Mouse (Mus musculus): ENCODE measurements around the gene Pecam1. TPM values are rescaled to one million over a fixed set of nuclear protein-coding genes. Genes with fewer than 3 reads are reported as not detected.

Pecam1 gene
- polyA plus RNA-seq, 1 experiment from 2014 or later: 9.5 TPM

- H3K4me1 ChIP-seq (ENCODE audit: control insufficient read depth, low read depth, low read length): peaks cover 7% of the 10 kb centered on the region
- no peak overlapping the region for H3K27ac ChIP-seq (ENCODE audit: low read length)
- 74% methylated on average over 10 of the region's 10 CpGs for WGBS (ENCODE audit: insufficient replicate concordance)
- H3K4me2 ChIP-seq (ENCODE audit: low read depth, low read length): no peak overlapping the region
- no peaks in the 10 kb centered on the region for H3K27me3 ChIP-seq (ENCODE audit: control insufficient read depth, insufficient read depth, low read depth, low read length)
- no peak overlapping the region for H3K4me3 ChIP-seq (ENCODE audit: low read depth, low read length)
- H3K9me3 ChIP-seq (replicated peaks; ENCODE audit: control insufficient read depth, low read length): no peaks in the 10 kb centered on the region
- no peak overlapping the region for H3K9ac ChIP-seq (ENCODE audit: low read depth, low read length)
- ATAC-seq (ENCODE audit: low read depth): no peak
- no peaks in the 10 kb centered on the region for H3K36me3 ChIP-seq (ENCODE audit: control insufficient read depth, insufficient read depth)
These were observed 72.4 kb downstream of the Pecam1 start for GRCm38 (mm10) chr11:106677910-106678591.

GRCm38 (mm10) chr11:106677331-106677730 is 73.1 kb downstream of the Pecam1 start:
- ATAC-seq (ENCODE audit: low read depth): no peak
- Histone ChIP-seq H3K4me3 (ENCODE audit: low read depth, low read length) (no peak overlapping the region), H3K9ac (ENCODE audit: low read depth, low read length) (no peak overlapping the region), H3K27me3 (ENCODE audit: control insufficient read depth, insufficient read depth, low read depth, low read length) (no peaks in the 10 kb centered on the region), H3K4me1 (ENCODE audit: control insufficient read depth, low read depth, low read length) (peaks cover 7% of the 10 kb centered on the region), H3K27ac (ENCODE audit: low read length) (no peak overlapping the region), H3K9me3 (replicated peaks; ENCODE audit: control insufficient read depth, low read length) (no peaks in the 10 kb centered on the region), H3K36me3 (ENCODE audit: control insufficient read depth, insufficient read depth) (no peaks in the 10 kb centered on the region), H3K4me2 (ENCODE audit: low read depth, low read length) (no peak overlapping the region)
- WGBS (ENCODE audit: insufficient replicate concordance): 53% methylated on average over 4 of the region's 4 CpGs

GRCm38 (mm10) chr11:106675875-106676274 is 74.6 kb downstream of the Pecam1 start:
- Histone ChIP-seq H3K4me3 (ENCODE audit: low read depth, low read length) (no peak overlapping the region), H3K27me3 (ENCODE audit: control insufficient read depth, insufficient read depth, low read depth, low read length) (no peaks in the 10 kb centered on the region), H3K36me3 (ENCODE audit: control insufficient read depth, insufficient read depth) (no peaks in the 10 kb centered on the region), H3K27ac (ENCODE audit: low read length) (no peak overlapping the region; the same call in 1 of the 2 replicates), H3K9me3 (replicated peaks; ENCODE audit: control insufficient read depth, low read length) (no peaks in the 10 kb centered on the region), H3K4me1 (ENCODE audit: control insufficient read depth, low read depth, low read length) (peaks cover 7% of the 10 kb centered on the region), H3K9ac (ENCODE audit: low read depth, low read length) (no peak overlapping the region), H3K4me2 (ENCODE audit: low read depth, low read length) (no peak overlapping the region)
- WGBS (ENCODE audit: insufficient replicate concordance): 61% methylated on average over 5 of the region's 5 CpGs
- no peak for ATAC-seq (ENCODE audit: low read depth)

- WGBS (ENCODE audit: insufficient replicate concordance): 41% methylated on average over 10 of the region's 10 CpGs
- peaks cover 7% of the 10 kb centered on the region for H3K4me1 ChIP-seq (ENCODE audit: control insufficient read depth, low read depth, low read length)
- ATAC-seq (ENCODE audit: low read depth): peak; percentile 51
These were observed 75.2 kb downstream of the Pecam1 start for GRCm38 (mm10) chr11:106675201-106675726.

GRCm38 (mm10) chr11:106674612-106675153 is 75.7 kb downstream of the Pecam1 start:
- no peak overlapping the region for H3K9ac ChIP-seq (ENCODE audit: low read depth, low read length)
- H3K4me3 ChIP-seq (ENCODE audit: low read depth, low read length): no peak overlapping the region
- H3K27ac ChIP-seq (ENCODE audit: low read length): peak overlapping the region; percentile 55
- peak overlapping the region; percentile 32; the same call in 1 of the 2 replicates for H3K4me2 ChIP-seq (ENCODE audit: low read depth, low read length)
- H3K27me3 ChIP-seq (ENCODE audit: control insufficient read depth, insufficient read depth, low read depth, low read length): no peaks in the 10 kb centered on the region
- no peaks in the 10 kb centered on the region for H3K9me3 ChIP-seq (replicated peaks; ENCODE audit: control insufficient read depth, low read length)
- no peaks in the 10 kb centered on the region for H3K36me3 ChIP-seq (ENCODE audit: control insufficient read depth, insufficient read depth)
- H3K4me1 ChIP-seq (ENCODE audit: control insufficient read depth, low read depth, low read length): peaks cover 7% of the 10 kb centered on the region
- ATAC-seq (ENCODE audit: low read depth): peak; percentile 60
- 5% methylated on average over 9 of the region's 9 CpGs for WGBS (ENCODE audit: insufficient replicate concordance)

More at GRCm38 (mm10) chr11:106675201-106675726, 75.2 kb downstream of the Pecam1 start:
- no peak overlapping the region for H3K9ac ChIP-seq (ENCODE audit: low read depth, low read length)
- no peak overlapping the region for H3K4me3 ChIP-seq (ENCODE audit: low read depth, low read length)
- H3K4me2 ChIP-seq (ENCODE audit: low read depth, low read length): peak overlapping the region; percentile 32; the same call in 1 of the 2 replicates
- no peaks in the 10 kb centered on the region for H3K36me3 ChIP-seq (ENCODE audit: control insufficient read depth, insufficient read depth)
- H3K9me3 ChIP-seq (replicated peaks; ENCODE audit: control insufficient read depth, low read length): no peaks in the 10 kb centered on the region
- H3K27me3 ChIP-seq (ENCODE audit: control insufficient read depth, insufficient read depth, low read depth, low read length): no peaks in the 10 kb centered on the region
- peak overlapping the region; percentile 55 for H3K27ac ChIP-seq (ENCODE audit: low read length)

- no peaks in the 10 kb centered on the region for H3K27me3 ChIP-seq (ENCODE audit: control insufficient read depth, insufficient read depth, low read depth, low read length)
- 0 out of 2 replicates have a peak overlapping the region, but pooled peaks have one; percentile 3 for H3K27ac ChIP-seq (ENCODE audit: low read length)
- no peak for ATAC-seq (ENCODE audit: low read depth)
- H3K4me1 ChIP-seq (ENCODE audit: control insufficient read depth, low read depth, low read length): peaks cover 7% of the 10 kb centered on the region
- H3K9me3 ChIP-seq (replicated peaks; ENCODE audit: control insufficient read depth, low read length): no peaks in the 10 kb centered on the region
- no peak overlapping the region for H3K4me3 ChIP-seq (ENCODE audit: low read depth, low read length)
- 51% methylated on average over 8 of the region's 8 CpGs for WGBS (ENCODE audit: insufficient replicate concordance)
- H3K36me3 ChIP-seq (ENCODE audit: control insufficient read depth, insufficient read depth): no peaks in the 10 kb centered on the region
- no peak overlapping the region for H3K4me2 ChIP-seq (ENCODE audit: low read depth, low read length)
- no peak overlapping the region for H3K9ac ChIP-seq (ENCODE audit: low read depth, low read length)
These were observed 76.5 kb downstream of the Pecam1 start for GRCm38 (mm10) chr11:106673727-106674611.

DNA sequence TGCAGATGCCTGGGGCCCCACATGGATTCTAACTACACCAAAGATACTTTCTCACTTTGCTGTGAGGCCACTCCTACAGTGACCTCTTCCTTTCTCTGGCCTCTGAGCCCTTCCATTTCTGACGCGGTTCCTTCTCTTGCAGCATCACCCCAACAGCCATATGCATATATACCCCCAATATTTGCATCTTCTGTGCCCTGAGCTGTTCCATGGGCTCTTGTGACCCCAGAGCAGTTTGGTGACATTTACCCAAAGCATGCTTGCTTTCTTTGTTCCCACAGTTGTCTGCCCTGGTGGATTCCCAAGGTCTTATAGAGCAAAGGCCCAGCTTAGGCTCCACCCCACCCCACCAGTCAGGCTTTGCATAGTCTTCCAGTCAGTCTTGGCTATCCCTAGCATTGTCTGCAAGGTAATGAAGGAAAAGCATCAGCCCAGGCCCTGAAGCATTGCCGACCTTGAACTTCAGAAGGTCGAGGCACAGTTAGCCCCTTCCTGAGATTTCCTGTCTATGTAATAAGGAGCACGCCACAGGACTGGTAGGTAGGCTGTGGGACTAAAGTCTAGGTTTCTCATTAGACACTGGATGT is 77.4 kb downstream of the Pecam1 start:
- ATAC-seq (ENCODE audit: low read depth): no peak
- Histone ChIP-seq H3K9ac (ENCODE audit: low read depth, low read length) (no peak overlapping the region), H3K4me3 (ENCODE audit: low read depth, low read length) (no peak overlapping the region), H3K4me1 (ENCODE audit: control insufficient read depth, low read depth, low read length) (peaks cover 7% of the 10 kb centered on the region), H3K9me3 (replicated peaks; ENCODE audit: control insufficient read depth, low read length) (no peaks in the 10 kb centered on the region), H3K27me3 (ENCODE audit: control insufficient read depth, insufficient read depth, low read depth, low read length) (no peaks in the 10 kb centered on the region), H3K4me2 (ENCODE audit: low read depth, low read length) (no peak overlapping the region), H3K27ac (ENCODE audit: low read length) (no peak overlapping the region), H3K36me3 (ENCODE audit: control insufficient read depth, insufficient read depth) (no peaks in the 10 kb centered on the region)
- 71% methylated on average over 5 of the region's 5 CpGs for WGBS (ENCODE audit: insufficient replicate concordance)

DNA sequence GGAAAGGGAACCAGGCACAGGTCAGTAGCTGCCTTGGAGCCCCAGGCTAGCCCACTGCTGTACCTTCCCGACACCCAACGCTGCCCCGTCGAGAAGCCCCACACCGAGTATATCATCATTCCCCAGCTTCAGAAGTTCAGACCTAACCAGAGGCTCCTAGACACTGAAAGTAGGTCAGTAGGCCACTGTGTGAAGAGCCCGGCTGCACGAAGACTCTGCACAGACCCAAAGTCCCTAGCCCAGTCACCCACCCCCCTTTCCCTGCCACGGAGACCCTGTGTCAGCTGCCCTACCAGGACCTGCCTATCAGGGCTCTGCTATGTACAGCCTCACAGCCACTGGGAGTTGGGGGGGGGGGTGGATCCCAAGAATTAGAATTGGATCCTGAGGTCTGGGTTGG is 78.6 kb downstream of the Pecam1 start:
- no peak overlapping the region for H3K27ac ChIP-seq (ENCODE audit: low read length)
- no peak overlapping the region for H3K4me2 ChIP-seq (ENCODE audit: low read depth, low read length)
- no peaks in the 10 kb centered on the region for H3K9me3 ChIP-seq (replicated peaks; ENCODE audit: control insufficient read depth, low read length)
- WGBS (ENCODE audit: insufficient replicate concordance): 75% methylated on average over 8 of the region's 8 CpGs
- H3K27me3 ChIP-seq (ENCODE audit: control insufficient read depth, insufficient read depth, low read depth, low read length): no peaks in the 10 kb centered on the region
- no peak for ATAC-seq (ENCODE audit: low read depth)
- H3K4me3 ChIP-seq (ENCODE audit: low read depth, low read length): no peak overlapping the region
- H3K36me3 ChIP-seq (ENCODE audit: control insufficient read depth, insufficient read depth): no peaks in the 10 kb centered on the region
- H3K9ac ChIP-seq (ENCODE audit: low read depth, low read length): no peak overlapping the region
- H3K4me1 ChIP-seq (ENCODE audit: control insufficient read depth, low read depth, low read length): peaks cover 7% of the 10 kb centered on the region

Data from liver, embryonic 16.5 days (tissue).